Mouse (Mus musculus): Measurements from ENCODE around the gene March1.

The March1 gene

DNA sequence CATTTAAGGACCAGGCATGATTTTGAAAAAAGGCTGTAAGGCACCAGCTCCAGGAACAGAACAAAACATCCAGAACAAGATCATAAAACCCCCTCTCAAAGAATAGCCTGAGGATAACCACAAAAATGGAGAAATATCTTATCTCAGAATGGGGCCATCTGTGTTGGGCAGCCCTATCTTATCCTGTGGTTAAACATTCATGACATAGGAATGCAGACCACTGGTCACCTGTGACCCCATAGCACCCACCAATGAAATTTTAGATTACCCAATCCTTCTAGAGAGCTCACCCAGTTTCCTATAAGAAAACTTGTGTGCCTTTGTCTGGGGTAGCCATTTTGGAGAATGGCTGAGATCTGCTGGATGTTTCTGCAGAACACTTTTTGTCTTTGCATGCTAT, 902.9 kb downstream of the March1 start:
- DNase-seq (ENCODE audit: low spot score) = no peak

Measured in adipocyte (in vitro differentiated cells).